Mouse (Mus musculus) lung, postnatal 0 days (tissue): ENCODE data around the gene Gstp1. TPM values are rescaled to one million over a fixed set of nuclear protein-coding genes. Genes with fewer than 3 reads are reported as not detected.

Experiments used
- ATAC-seq: fragments of 200-750 bp; cut with Nextera tagmentation; 2 replicates; pipeline ENCODE4 v1.8.0; 2017; ENCODE audit warnings: moderate library complexity
- DNase-seq: peaks from one replicate; pipeline ENCODE4 v3.0.0-alpha.2; 2016; ENCODE audit warnings: low spot score
- H3K27ac ChIP-seq: fragments of 300-500 bp; sonication (generic); 2 replicates; pipeline ENCODE4 v1.5.1; 2014; ENCODE audit warnings: antibody characterized with exemption, mild to moderate bottlenecking, low read length, mixed read lengths
- H3K27me3 ChIP-seq: fragments of 300-500 bp; sonication (generic); replicated peaks from 2 replicates; pipeline ENCODE4 v1.6.1; 2014; ENCODE audit warnings: low read length, mixed read lengths; ENCODE audit not compliant: insufficient read depth
- H3K36me3 ChIP-seq: fragments of 300-500 bp; sonication (generic); 2 replicates; pipeline ENCODE4 v1.6.1; 2014; ENCODE audit warnings: low read length, mixed read lengths; ENCODE audit not compliant: insufficient read depth
- H3K4me1 ChIP-seq: fragments of 300-500 bp; sonication (generic); 2 replicates; pipeline ENCODE4 v1.6.1; 2014; ENCODE audit warnings: antibody characterized with exemption, low read depth, low read length, mixed read lengths; ENCODE audit not compliant: insufficient read depth
- H3K4me2 ChIP-seq: fragments of 300-500 bp; sonication (generic); replicated peaks from 2 replicates; pipeline ENCODE4 v1.6.1; 2014; ENCODE audit warnings: low read depth, mild to moderate bottlenecking, low read length, moderate library complexity, mixed read lengths
- H3K4me3 ChIP-seq: fragments of 300-500 bp; sonication (generic); 2 replicates; pipeline ENCODE4 v1.5.1; 2014; ENCODE audit warnings: low read depth, low read length
- H3K9ac ChIP-seq: fragments of 300-500 bp; sonication (generic); replicated peaks from 2 replicates; pipeline ENCODE4 v1.6.1; 2014; ENCODE audit warnings: low read depth, mild to moderate bottlenecking
- H3K9me3 ChIP-seq: fragments of 300-500 bp; sonication (generic); 2 replicates; pipeline ENCODE4 v1.6.1; 2016; ENCODE audit warnings: low read length, mixed read lengths
- CTCF ChIP-seq: IDR thresholded peaks from 2 replicates; pipeline ENCODE4 v1.5.1; 2016; ENCODE audit warnings: antibody characterized with exemption, mild to moderate bottlenecking
- EP300 ChIP-seq: IDR thresholded peaks from 2 replicates; pipeline ENCODE4 v1.6.1; 2016; ENCODE audit warnings: antibody characterized with exemption, mild to moderate bottlenecking, control low read depth
- WGBS: fragments of 180-500 bp; shearing (Covaris S2); extraction: QIAGEN DNeasy Blood & Tissue Kit; methylation state at CpG from one replicate; pipeline ENCODE4 v1.1.7; 2014; 5-methylcytosine and 5-hydroxymethylcytosine counted together
- polyA plus RNA-seq: library from polyadenylated mRNA; unstranded; fragments of >200 nt; fragmentation: Nextera tagmentation; extraction: Ambion mirVana; gene quantifications from 2 replicates; pipeline ENCODE4 v1.2.1, GENCODE M21; 2015

Gene Gstp1
- polyA plus RNA-seq, 1 experiment from 2014 or later: 288 TPM

DNA sequence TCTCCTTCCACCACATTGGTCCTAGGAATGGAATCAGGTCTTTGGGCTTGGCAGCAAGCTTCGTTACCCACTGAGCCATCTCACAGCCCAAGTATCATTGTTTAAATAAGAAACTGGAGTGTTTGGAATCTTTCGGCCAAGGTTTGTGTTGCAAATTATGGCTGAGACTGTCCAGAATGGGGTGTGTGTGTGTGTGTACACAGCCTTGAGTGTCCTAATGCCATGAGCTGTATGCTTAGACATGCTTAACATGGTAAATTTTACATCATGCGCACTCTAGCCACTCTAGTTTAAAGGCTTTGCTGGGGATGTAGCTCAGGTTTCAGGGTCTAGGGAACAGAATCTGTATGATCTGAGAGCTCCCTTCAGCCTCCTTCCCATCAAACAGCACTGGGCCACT lies 42.3 kb downstream of the Gstp1 start:
- H3K27ac ChIP-seq: 0 out of 2 replicates have a peak overlapping the region, but pooled peaks have one; percentile 51
- peak; percentile 75 for TF ChIP-seq EP300
- no peak for TF ChIP-seq CTCF
- H3K9ac ChIP-seq: no peak overlapping the region
- ATAC-seq (peak; percentile 48), DNase-seq (peak; percentile 83)
- H3K27me3 ChIP-seq: no peaks in the 10 kb centered on the region
- H3K9me3 ChIP-seq: no peaks in the 10 kb centered on the region
- H3K4me1 ChIP-seq: peaks cover 8% of the 10 kb centered on the region; the same call in 1 of the 2 replicates
- H3K4me3 ChIP-seq: no peak overlapping the region
- H3K4me2 ChIP-seq: no peak overlapping the region
- H3K36me3 ChIP-seq: no peaks in the 10 kb centered on the region
- WGBS: 53% methylated on average over 3 of the region's 3 CpGs

DNA sequence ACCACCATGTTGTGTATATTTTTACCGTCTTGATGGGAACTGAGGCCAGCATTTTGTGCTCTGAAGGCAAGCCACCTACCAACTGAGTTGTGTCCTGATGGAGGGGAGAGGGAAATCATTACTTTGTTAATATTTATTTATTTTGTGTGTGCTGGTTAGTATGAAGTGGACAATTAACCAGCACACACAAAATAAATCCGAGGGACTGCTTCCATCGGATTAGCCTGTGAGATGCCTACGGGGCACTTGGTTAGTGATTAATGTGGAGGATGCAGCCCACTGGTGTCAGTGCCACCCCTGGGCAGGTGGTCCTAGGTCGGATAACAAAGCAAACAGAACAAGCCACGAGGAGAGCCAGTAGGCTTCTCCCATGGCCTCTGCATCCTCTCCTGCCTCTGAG lies 42.9 kb downstream of the Gstp1 start:
- 46% methylated on average over 6 of the region's 6 CpGs for WGBS
- DNase-seq: no peak

DNA sequence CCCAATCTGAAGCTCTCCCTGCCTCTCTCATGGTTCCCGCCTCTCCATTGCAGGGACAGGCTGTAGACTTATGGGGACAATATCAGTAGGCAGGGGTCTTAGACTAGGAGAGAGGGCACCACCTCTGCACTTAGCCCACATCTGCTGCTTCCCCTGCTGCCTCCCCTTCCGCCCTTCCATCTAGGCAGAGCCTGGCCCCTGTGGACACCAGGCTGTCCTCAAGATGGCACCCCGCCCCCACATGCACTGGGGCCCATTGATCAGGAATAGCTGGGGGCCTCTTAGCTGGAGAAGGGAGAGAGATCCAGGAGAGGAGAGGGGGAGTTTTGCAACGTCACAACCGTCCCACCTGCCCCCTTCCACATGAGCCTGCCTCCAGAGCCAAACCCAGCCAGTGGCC lies 45.4 kb downstream of the Gstp1 start, which contains the start of gene Tbx10:
Tbx10 (plus strand) TSS at position 337 of the 400 bp plus-strand sequence.
- Histone ChIP-seq H3K27me3 (no peaks in the 10 kb centered on the region), H3K4me3 (no peak within 1 kb of the TSS), H3K9ac (no peak within 1 kb of the TSS), H3K4me1 (peaks cover 8% of the 10 kb centered on the region; the same call in 1 of the 2 replicates), H3K9me3 (no peaks in the 10 kb centered on the region), H3K27ac (no peak within 1 kb of the TSS), H3K4me2 (no peak within 1 kb of the TSS), H3K36me3 (no peaks in the 10 kb centered on the region)
- WGBS: 45% methylated on average over 5 of the region's 5 CpGs
- no peak for TF ChIP-seq CTCF
- no peak for TF ChIP-seq EP300
- DNase-seq: no peak
- no peak for ATAC-seq

More for the DNA sequence above, 42.9 kb downstream of the Gstp1 start:
- Histone ChIP-seq H3K27me3 (no peaks in the 10 kb centered on the region), H3K4me1 (peaks cover 8% of the 10 kb centered on the region; the same call in 1 of the 2 replicates), H3K4me3 (no peak overlapping the region), H3K4me2 (no peak overlapping the region), H3K36me3 (no peaks in the 10 kb centered on the region), H3K27ac (no peak overlapping the region), H3K9ac (no peak overlapping the region), H3K9me3 (no peaks in the 10 kb centered on the region)
- ATAC-seq: no peak
- no peak for TF ChIP-seq EP300
- TF ChIP-seq CTCF: no peak

DNA sequence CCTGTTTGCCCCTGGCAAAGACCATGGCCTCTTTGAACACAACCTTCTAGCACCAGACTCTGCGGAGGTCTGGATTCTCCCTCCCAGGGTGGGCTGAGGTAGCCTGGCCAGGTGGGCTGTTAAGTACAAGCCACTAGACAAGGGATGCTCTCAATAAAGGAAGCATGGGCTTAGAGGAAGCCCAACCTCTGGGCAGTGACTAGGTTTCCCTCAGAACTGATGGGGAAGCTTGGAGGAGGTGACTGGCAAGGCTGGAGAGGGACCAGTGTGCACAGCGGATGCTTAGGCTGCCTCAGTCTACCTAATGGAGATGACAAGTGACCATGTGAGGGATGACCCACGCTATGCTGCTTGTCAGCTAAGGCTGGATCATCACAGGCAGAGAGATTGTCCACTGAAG lies 45.8 kb downstream of the Gstp1 start:
- Histone ChIP-seq H3K36me3 (no peaks in the 10 kb centered on the region), H3K4me3 (no peak overlapping the region), H3K4me2 (no peak overlapping the region), H3K27me3 (no peaks in the 10 kb centered on the region), H3K9ac (no peak overlapping the region), H3K27ac (no peak overlapping the region), H3K4me1 (peaks cover 11% of the 10 kb centered on the region; the same call in 1 of the 2 replicates), H3K9me3 (no peaks in the 10 kb centered on the region)
- no peak for TF ChIP-seq CTCF
- TF ChIP-seq EP300: no peak
- 87% methylated on average over 3 of the region's 3 CpGs for WGBS
- ATAC-seq (no peak), DNase-seq (no peak)

DNA sequence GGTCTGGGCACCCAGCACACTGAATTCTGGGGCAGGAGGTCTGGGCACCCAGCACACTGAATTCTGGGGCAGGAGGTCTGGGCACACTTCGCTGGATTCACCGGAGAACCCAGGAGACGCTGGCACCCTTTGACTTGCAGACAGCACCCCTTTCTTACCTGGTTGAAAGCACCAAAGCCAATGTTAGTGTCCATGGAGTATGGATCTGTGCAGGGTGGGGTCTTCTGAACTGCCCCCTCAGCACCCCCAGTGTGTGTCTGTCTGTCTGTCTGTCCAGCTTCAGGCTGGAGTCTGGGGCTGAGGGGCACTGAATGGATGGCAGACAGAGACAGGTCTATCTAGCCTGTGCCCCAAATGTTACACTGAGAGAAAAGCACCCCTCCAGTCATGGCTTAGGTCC lies 46.2 kb downstream of the Gstp1 start:
- H3K9me3 ChIP-seq: no peaks in the 10 kb centered on the region
- H3K4me2 ChIP-seq: no peak overlapping the region
- no peaks in the 10 kb centered on the region for H3K27me3 ChIP-seq
- H3K36me3 ChIP-seq: no peaks in the 10 kb centered on the region
- WGBS: 98% methylated on average over 3 of the region's 3 CpGs
- no peak overlapping the region for H3K9ac ChIP-seq
- ATAC-seq (no peak), DNase-seq (no peak)
- no peak overlapping the region for H3K27ac ChIP-seq
- TF ChIP-seq EP300 (no peak), CTCF (no peak)
- H3K4me1 ChIP-seq: peaks cover 15% of the 10 kb centered on the region; the same call in 1 of the 2 replicates
- no peak overlapping the region for H3K4me3 ChIP-seq

DNA sequence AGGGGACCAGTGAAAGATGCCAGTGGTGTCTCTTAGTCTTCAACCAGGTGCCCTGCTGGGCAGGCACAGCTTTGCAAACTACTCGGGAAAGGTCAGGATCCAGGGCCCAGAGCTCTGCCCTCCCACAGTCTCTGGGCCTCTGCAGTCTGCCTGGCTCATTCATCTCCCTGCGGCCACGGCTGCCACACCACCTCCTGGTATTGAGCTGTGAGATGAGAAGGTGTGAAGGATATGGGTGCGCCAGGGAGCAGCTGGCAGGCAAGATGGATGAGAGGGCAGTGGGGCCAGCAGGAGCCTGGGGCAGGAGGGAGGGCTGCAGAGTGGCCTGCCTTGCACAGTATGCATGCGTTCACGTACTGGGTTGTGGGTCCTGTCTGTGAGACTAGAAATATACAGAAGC lies 47.0 kb downstream of the Gstp1 start:
- no peaks in the 10 kb centered on the region for H3K27me3 ChIP-seq
- WGBS: 35% methylated on average over 6 of the region's 6 CpGs
- no peak overlapping the region for H3K9ac ChIP-seq
- TF ChIP-seq EP300 (no peak), CTCF (no peak)
- no peaks in the 10 kb centered on the region for H3K9me3 ChIP-seq
- no peak overlapping the region for H3K4me3 ChIP-seq
- no peak overlapping the region for H3K27ac ChIP-seq
- H3K36me3 ChIP-seq: no peaks in the 10 kb centered on the region
- H3K4me1 ChIP-seq: peaks cover 11% of the 10 kb centered on the region; the same call in 1 of the 2 replicates
- ATAC-seq (no peak), DNase-seq (no peak)
- no peak overlapping the region for H3K4me2 ChIP-seq

DNA sequence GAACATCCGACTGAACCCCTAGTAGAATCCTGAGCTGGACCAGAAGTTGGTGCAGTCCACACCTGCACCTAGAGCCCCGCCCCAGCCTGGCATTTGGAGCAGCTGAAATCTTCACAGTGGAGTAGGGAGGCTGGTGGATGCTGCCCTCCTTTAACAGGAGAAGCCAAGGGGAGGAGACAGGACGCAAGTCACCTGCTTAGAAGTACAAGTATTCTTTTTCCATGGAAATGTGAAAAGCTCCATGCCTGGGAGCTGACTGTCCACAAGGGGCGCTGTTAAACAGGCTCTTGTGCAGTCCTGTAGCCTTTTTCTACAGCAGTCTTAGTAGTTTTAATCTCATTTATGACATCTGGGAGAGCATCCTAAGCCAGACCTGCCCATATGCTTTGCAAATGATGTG lies 49.0 kb downstream of the Gstp1 start:
- 81% methylated on average over 4 of the region's 4 CpGs for WGBS
- DNase-seq: no peak

More for the DNA sequence above, 49.0 kb downstream of the Gstp1 start:
- no peak overlapping the region for H3K27ac ChIP-seq
- H3K9me3 ChIP-seq: no peaks in the 10 kb centered on the region
- H3K27me3 ChIP-seq: no peaks in the 10 kb centered on the region
- no peak overlapping the region for H3K4me3 ChIP-seq
- TF ChIP-seq EP300 (no peak), CTCF (peak; percentile 45)
- H3K9ac ChIP-seq: no peak overlapping the region
- H3K4me1 ChIP-seq: peaks cover 10% of the 10 kb centered on the region; the same call in 1 of the 2 replicates
- no peak for ATAC-seq
- H3K4me2 ChIP-seq: no peak overlapping the region
- no peaks in the 10 kb centered on the region for H3K36me3 ChIP-seq
